Mouse (Mus musculus): Measurements from ENCODE around the gene Foxo3. TPM values are rescaled to one million over a fixed set of nuclear protein-coding genes. Genes with fewer than 3 reads are reported as not detected.

The Foxo3 gene
- polyA plus RNA-seq, 2 experiments: 10.8 to 16.6 TPM

DNA sequence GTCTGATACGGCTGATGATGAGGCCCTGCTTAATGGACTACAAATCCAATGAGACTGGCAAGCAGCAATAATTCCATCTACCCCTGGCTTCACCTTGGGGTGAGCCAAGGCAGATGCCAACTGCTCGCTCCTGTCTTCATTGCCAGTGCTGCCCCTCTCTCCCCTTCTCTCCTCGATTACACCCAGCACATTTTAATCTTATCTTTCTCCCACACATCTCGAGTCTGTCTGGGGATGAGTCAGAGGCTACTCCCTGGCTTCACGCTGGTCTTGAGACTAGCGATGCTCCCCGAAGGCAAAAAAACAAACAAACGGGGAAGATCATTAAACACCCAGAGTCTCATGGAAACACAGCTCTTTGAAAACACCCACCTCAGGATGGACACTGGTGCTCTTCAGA, 16.0 kb downstream of the Foxo3 start:
- Histone ChIP-seq H3K9ac (ENCODE audit: low read depth, low read length, severe bottlenecking) (no peak overlapping the region), H3K4me1 (ENCODE audit: control insufficient read depth, insufficient read depth, low read length) (no peaks in the 10 kb centered on the region), H3K36me3 (ENCODE audit: control insufficient read depth, insufficient read depth, low read length) (peaks cover 7% of the 10 kb centered on the region), H3K27me3 (ENCODE audit: control insufficient read depth, insufficient read depth, low read length) (no peaks in the 10 kb centered on the region), H3K4me2 (replicated peaks; ENCODE audit: low read depth, low read length, severe bottlenecking) (no peak overlapping the region), H3K27ac (replicated peaks; ENCODE audit: low read depth, low read length) (no peak overlapping the region), H3K4me3 (replicated peaks; ENCODE audit: low read length) (no peak overlapping the region), H3K9me3 (ENCODE audit: control insufficient read depth, low read length) (no peaks in the 10 kb centered on the region)
- DNase-seq (ENCODE audit: low spot score): no peak
- no peak for TF ChIP-seq POLR2A (IDR thresholded peaks at IDR 0.05; ENCODE audit: borderline replicate concordance, extremely low read depth, insufficient read depth, insufficient read length)
- no peak for ATAC-seq (ENCODE audit: low FRiP score, low read depth)
- WGBS: 65% methylated on average over 8 of the region's 8 CpGs

DNA sequence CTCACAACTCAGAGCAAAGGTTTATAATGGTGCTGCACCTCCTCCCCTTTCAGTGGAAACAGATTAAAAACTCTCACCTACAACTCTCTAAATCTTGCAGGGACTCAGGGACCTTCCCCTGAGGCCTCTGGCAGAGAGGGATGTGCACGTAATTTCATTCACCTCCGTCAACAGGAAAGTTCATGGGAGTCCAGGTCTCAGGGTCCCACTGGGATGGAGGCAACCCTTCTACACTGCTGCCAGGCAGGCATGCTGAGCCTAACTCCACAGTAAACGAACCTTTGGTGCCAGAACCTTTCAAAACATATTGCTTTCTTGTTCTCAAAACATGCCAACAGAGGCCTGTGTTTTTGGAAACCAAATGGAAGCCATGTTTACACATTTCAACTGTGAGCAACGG, 17.0 kb downstream of the Foxo3 start:
- Histone ChIP-seq H3K36me3 (ENCODE audit: control insufficient read depth, insufficient read depth, low read length) (no peaks in the 10 kb centered on the region; the same call in 1 of the 2 replicates), H3K27ac (replicated peaks; ENCODE audit: low read depth, low read length) (no peak overlapping the region), H3K9ac (ENCODE audit: low read depth, low read length, severe bottlenecking) (no peak overlapping the region), H3K4me1 (ENCODE audit: control insufficient read depth, insufficient read depth, low read length) (no peaks in the 10 kb centered on the region), H3K27me3 (ENCODE audit: control insufficient read depth, insufficient read depth, low read length) (no peaks in the 10 kb centered on the region), H3K4me2 (replicated peaks; ENCODE audit: low read depth, low read length, severe bottlenecking) (no peak overlapping the region), H3K9me3 (ENCODE audit: control insufficient read depth, low read length) (no peaks in the 10 kb centered on the region), H3K4me3 (replicated peaks; ENCODE audit: low read length) (no peak overlapping the region)
- no peak for TF ChIP-seq POLR2A (IDR thresholded peaks at IDR 0.05; ENCODE audit: borderline replicate concordance, extremely low read depth, insufficient read depth, insufficient read length)
- WGBS: 63% methylated on average over 4 of the region's 4 CpGs
- ATAC-seq (ENCODE audit: low FRiP score, low read depth) (no peak), DNase-seq (ENCODE audit: low spot score) (no peak)

DNA sequence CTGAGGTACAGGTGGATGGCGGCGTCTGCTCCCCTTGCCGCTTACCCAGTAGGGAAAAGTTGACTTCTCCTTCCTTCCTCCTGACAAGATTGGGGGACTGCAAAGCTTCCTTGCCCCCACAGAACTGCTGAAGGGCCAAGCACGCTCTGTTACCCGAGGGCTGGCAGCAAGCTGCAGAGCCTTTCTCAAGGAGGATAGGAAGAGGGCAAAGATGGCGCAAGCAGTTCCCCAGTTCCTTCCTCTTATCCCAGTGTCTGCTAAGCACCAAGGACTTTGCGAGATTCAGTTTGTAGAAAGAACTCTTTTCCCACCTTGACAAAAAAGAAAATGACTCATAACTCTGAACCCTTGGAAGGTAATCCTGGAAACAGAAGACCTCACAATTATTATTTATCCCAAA, 18.6 kb downstream of the Foxo3 start:
- DNase-seq (ENCODE audit: low spot score) (no peak), ATAC-seq (ENCODE audit: low FRiP score, low read depth) (no peak)
- no peak overlapping the region for H3K9ac ChIP-seq (ENCODE audit: low read depth, low read length, severe bottlenecking)
- H3K27me3 ChIP-seq (ENCODE audit: control insufficient read depth, insufficient read depth, low read length): no peaks in the 10 kb centered on the region
- 89% methylated on average over 7 of the region's 7 CpGs for WGBS
- H3K4me2 ChIP-seq (replicated peaks; ENCODE audit: low read depth, low read length, severe bottlenecking): no peak overlapping the region
- no peak overlapping the region for H3K27ac ChIP-seq (replicated peaks; ENCODE audit: low read depth, low read length)
- no peak for TF ChIP-seq POLR2A (IDR thresholded peaks at IDR 0.05; ENCODE audit: borderline replicate concordance, extremely low read depth, insufficient read depth, insufficient read length)
- no peaks in the 10 kb centered on the region for H3K9me3 ChIP-seq (ENCODE audit: control insufficient read depth, low read length)
- H3K4me1 ChIP-seq (ENCODE audit: control insufficient read depth, insufficient read depth, low read length): 0 out of 2 replicates have a peak, but pooled peaks cover 5% of the 10 kb centered on the region
- H3K36me3 ChIP-seq (ENCODE audit: control insufficient read depth, insufficient read depth, low read length): no peaks in the 10 kb centered on the region; the same call in 1 of the 2 replicates
- H3K4me3 ChIP-seq (replicated peaks; ENCODE audit: low read length): no peak overlapping the region

DNA sequence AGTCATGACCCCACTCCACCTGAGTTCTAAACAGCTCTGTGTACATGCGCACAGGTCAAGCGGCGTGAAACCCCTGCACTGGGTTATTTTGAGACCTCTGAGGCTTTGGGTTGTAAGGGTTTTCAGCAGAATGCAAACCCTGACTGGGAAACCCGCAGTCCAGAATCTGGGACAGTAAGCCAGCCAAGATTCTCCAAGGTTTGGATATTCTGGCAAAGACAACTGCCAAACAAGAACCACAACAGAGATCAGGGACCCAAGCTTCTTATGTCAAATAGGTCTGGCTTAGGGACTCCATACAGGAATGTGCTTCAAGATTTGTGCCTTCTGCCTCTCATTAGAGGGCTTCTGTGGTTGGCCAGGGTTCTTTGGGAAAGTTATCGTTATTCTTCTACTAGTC, 21.8 kb downstream of the Foxo3 start:
- Histone ChIP-seq H3K27me3 (ENCODE audit: control insufficient read depth, insufficient read depth, low read length) (no peaks in the 10 kb centered on the region), H3K36me3 (ENCODE audit: control insufficient read depth, insufficient read depth, low read length) (no peaks in the 10 kb centered on the region; the same call in 1 of the 2 replicates), H3K9ac (ENCODE audit: low read depth, low read length, severe bottlenecking) (no peak overlapping the region), H3K4me1 (ENCODE audit: control insufficient read depth, insufficient read depth, low read length) (peaks cover 35% of the 10 kb centered on the region), H3K4me2 (replicated peaks; ENCODE audit: low read depth, low read length, severe bottlenecking) (no peak overlapping the region), H3K9me3 (ENCODE audit: control insufficient read depth, low read length) (no peaks in the 10 kb centered on the region), H3K4me3 (replicated peaks; ENCODE audit: low read length) (no peak overlapping the region), H3K27ac (replicated peaks; ENCODE audit: low read depth, low read length) (no peak overlapping the region)
- TF ChIP-seq POLR2A (IDR thresholded peaks at IDR 0.05; ENCODE audit: borderline replicate concordance, extremely low read depth, insufficient read depth, insufficient read length): no peak
- 81% methylated on average over 5 of the region's 5 CpGs for WGBS
- DNase-seq (ENCODE audit: low spot score): no peak
- ATAC-seq (ENCODE audit: low FRiP score, low read depth): no peak

DNA sequence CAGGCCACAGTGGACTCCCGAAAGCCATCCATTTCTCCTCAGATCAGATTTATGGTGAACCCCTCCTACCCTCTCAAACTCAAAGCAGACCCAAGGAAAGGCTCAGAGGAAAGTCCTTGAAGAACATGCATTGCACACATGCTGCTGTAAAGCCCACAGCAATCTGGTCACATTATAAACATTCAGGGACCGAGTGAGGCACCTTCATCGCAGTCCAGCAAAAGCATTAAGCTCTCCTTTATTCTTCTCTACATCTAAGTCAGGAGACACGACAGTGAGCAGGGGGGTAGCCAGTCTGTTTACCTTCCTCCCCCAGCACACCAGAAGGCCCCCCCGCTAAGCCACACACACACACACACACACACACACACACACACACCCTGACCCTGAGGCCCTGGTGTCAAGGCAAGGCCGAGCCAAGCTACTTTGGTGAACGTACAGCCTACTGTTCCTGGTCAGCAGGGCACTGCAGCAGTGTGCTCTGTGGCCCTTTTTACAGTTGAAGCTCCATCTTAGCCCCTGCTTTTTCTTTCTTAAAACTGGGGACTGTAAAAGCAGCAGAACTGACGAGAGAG, 24.7 kb downstream of the Foxo3 start:
- Histone ChIP-seq H3K9me3 (ENCODE audit: control insufficient read depth, low read length) (no peaks in the 10 kb centered on the region), H3K4me2 (replicated peaks; ENCODE audit: low read depth, low read length, severe bottlenecking) (no peak overlapping the region)

More for the DNA sequence above, 24.7 kb downstream of the Foxo3 start:
- Histone ChIP-seq H3K9ac (ENCODE audit: low read depth, low read length, severe bottlenecking) (peak overlapping the region; percentile 25; the same call in 1 of the 2 replicates), H3K4me1 (ENCODE audit: control insufficient read depth, insufficient read depth, low read length) (peaks cover 62% of the 10 kb centered on the region), H3K4me3 (replicated peaks; ENCODE audit: low read length) (no peak overlapping the region), H3K27me3 (ENCODE audit: control insufficient read depth, insufficient read depth, low read length) (no peaks in the 10 kb centered on the region), H3K27ac (replicated peaks; ENCODE audit: low read depth, low read length) (peak overlapping the region; percentile 61), H3K36me3 (ENCODE audit: control insufficient read depth, insufficient read depth, low read length) (no peaks in the 10 kb centered on the region)
- WGBS: 24% methylated on average over 7 of the region's 8 CpGs
- TF ChIP-seq POLR2A (IDR thresholded peaks at IDR 0.05; ENCODE audit: borderline replicate concordance, extremely low read depth, insufficient read depth, insufficient read length): no peak
- ATAC-seq (ENCODE audit: low FRiP score, low read depth) (no peak), DNase-seq (ENCODE audit: low spot score) (no peak)

Measured in limb, embryonic 14.5 days (tissue).